Mouse (Mus musculus) hematopoietic multipotent progenitor cell, adult 10-12 weeks (in vitro differentiated cells): ENCODE measurements around the gene Gm47985. TPM values are rescaled to one million over a fixed set of nuclear protein-coding genes. Genes with fewer than 3 reads are reported as not detected.

ENCODE experiments used
- polyA plus RNA-seq: library from polyadenylated mRNA; stranded (reverse); fragments of >175 nt; gene quantifications from 2 replicates; pipeline ENCODE4 v1.2.3, GENCODE M21; 2012; ENCODE audit warnings: low replicate concordance

Gm47985 gene
- polyA plus RNA-seq: 0.35 TPM in 1 of 2 replicates, not detected in the other

GRCm38 (mm10) chr1:151182266-151182665 is at the start of gene Gm47985:
TSS of gene Gm47985 (plus strand) at chr1:151182537.

GRCm38 (mm10) chr1:151192075-151192474 is 9.7 kb downstream of the Gm47985 start, which contains the start of gene Gm8947:
TSS of gene Gm8947 (plus strand) at chr1:151192376.

GRCm38 (mm10) chr1:151198120-151198519 is 15.8 kb downstream of the Gm47985 start, which contains the start of gene Gm47995:
TSS of gene Gm47995 (plus strand) at chr1:151198448.

GRCm38 (mm10) chr1:151203818-151204217 is 21.5 kb downstream of the Gm47985 start, which contains the start of gene 3110040M04Rik:
TSS of gene 3110040M04Rik (plus strand) at chr1:151204121.

GRCm38 (mm10) chr1:151209824-151210355 is 27.6 kb downstream of the Gm47985 start, which contains the start of gene Gm47996:
TSS of gene Gm47996 (plus strand) at chr1:151210131.

Other genes with a start within 250 kb of the Gm47985 start
- 0.02 and 0.06 TPM in 2 replicates for gene Hmcn1, start 189.1 kb upstream of the Gm47985 start, polyA plus RNA-seq
- 0.13 TPM in 1 of 2 replicates, not detected in the other for gene Gm8947, start 9.8 kb downstream of the Gm47985 start, polyA plus RNA-seq
- 0.13 TPM in 1 of 2 replicates, not detected in the other for gene Gm47995, start 15.9 kb downstream of the Gm47985 start, polyA plus RNA-seq
- not detected in 2 replicates for gene 3110040M04Rik, start 21.6 kb downstream of the Gm47985 start, polyA plus RNA-seq
- 0.25 TPM in 1 of 2 replicates, not detected in the other for gene Gm47996, start 27.6 kb downstream of the Gm47985 start, polyA plus RNA-seq
- 65.3 and 97.5 TPM in 2 replicates for gene Ivns1abp, start 161.9 kb downstream of the Gm47985 start, polyA plus RNA-seq
- 0.29 and 2.4 TPM in 2 replicates for gene Swt1, start 245.9 kb downstream of the Gm47985 start, polyA plus RNA-seq
- gene Trmt1l, start 246.0 kb downstream of the Gm47985 start, polyA plus RNA-seq: 17.5 and 41.0 TPM in 2 replicates